Mouse (Mus musculus) heart, adult 2 months (tissue): ENCODE results near the gene Gm20388.

Experiments used
- CTCF ChIP-seq: fragments of 200-600 bp; IDR thresholded peaks from 2 replicates; pipeline ENCODE4 v1.8.1; 2022; ENCODE audit warnings: antibody characterized with exemption, mild to moderate bottlenecking, moderate library complexity
- EP300 ChIP-seq: fragments of 200-500 bp; IDR thresholded peaks from 2 replicates; pipeline ENCODE4 v1.6.1; 2011; ENCODE audit warnings: low read depth, low read length, control low read depth; ENCODE audit not compliant: insufficient read depth
- POLR2A ChIP-seq: fragments of 200-500 bp; IDR thresholded peaks from 2 replicates; pipeline ENCODE4 v1.6.1; 2011; ENCODE audit warnings: mild to moderate bottlenecking, low read depth, low read length, control low read depth; ENCODE audit not compliant: insufficient read depth

DNA sequence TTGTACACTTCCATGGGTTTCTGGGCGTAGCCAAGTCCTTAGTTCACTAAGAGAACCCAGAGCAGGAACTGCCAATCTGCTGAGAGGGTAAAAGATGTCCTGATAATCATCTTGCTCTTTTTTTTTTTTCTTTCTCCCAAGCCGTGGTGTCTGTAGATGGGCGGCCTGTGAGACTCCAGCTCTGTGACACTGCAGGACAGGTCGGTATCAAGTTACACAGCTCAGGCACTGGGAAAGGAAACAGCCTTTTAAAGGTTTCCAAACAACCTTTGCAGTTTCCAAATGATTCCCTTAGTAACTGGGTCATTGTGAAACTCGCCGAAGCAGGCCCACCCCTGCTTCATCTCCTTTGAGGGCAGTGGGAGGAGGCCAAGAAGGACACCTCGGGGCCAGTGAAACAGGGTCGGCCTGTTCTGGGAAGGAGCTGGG is 3744.7 kb downstream of the Gm20388 start:
- TF ChIP-seq POLR2A (no peak), CTCF (no peak), EP300 (no peak)
